ENCODE assay signal across 8 mouse cellular contexts in the genomic region with DNA sequence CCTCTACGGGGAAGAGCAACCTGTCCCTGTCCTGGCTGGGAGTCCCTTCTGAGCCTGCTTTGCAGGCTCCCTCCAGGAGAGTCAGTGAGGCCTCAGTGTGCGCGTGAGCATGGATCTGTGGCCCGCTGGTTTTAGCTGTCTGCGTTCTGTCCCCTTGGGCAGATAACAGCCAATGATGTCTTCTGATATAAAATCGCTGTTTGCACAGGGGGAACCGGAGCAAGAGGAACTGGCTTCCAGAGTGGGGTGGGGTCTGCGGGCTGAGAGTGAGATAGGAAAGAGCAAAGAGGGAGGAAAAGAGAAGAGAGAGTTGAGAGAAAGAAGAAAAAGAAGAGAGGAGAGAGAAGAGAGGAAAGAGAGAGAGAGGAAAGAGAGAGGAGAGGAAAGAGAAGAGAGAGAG. TPM values are rescaled to one million over a fixed set of nuclear protein-coding genes. Genes with fewer than 3 reads are reported as not detected.
DNase-seq lines count a peak whose midpoint lies in the region; ATAC-seq and TF ChIP-seq lines count a peak whose summit lies in the region.

No protein-coding gene starts in this region.

- H3K4me1 ChIP-seq in spleen, adult 2 months (ENCODE audit: control insufficient read depth, insufficient read depth, insufficient read length): peaks cover 7% of the 10 kb centered on the region; the same call in 1 of the 2 replicates
- H3K4me1 ChIP-seq in midbrain, postnatal 0 days (ENCODE audit: insufficient read depth, low read length): no peaks in the 10 kb centered on the region; the same call in 1 of the 2 replicates

- ATAC-seq in inflammation-experienced regulatory T-cells, adult 6 months: peak; percentile 1
- ATAC-seq in midbrain, postnatal 0 days (ENCODE audit: low FRiP score): no peak

- intact Hi-C loops in left cerebral cortex, postnatal 25 days (cut with DNase I): loop anchor here (5.0 to 10.0 kb wide), 2 partner anchors 388 to 430 kb away; no protein-coding TSS in a partner anchor

- TF ChIP-seq POLR2A in spleen, adult 2 months (IDR thresholded peaks at IDR 0.05; ENCODE audit: low read depth, low read length): no peak

- peak overlapping the region; percentile 81; the same call in 1 of the 2 replicates for H3K27ac ChIP-seq in spleen, adult 2 months (ENCODE audit: insufficient read depth, low read length)
- peak overlapping the region; percentile 82; the same call in 1 of the 2 replicates for H3K27ac ChIP-seq in midbrain, postnatal 0 days (ENCODE audit: low read depth, low read length)

- no peaks in the 10 kb centered on the region for H3K27me3 ChIP-seq in spleen, adult 2 months (ENCODE audit: control insufficient read depth, insufficient read depth, low read length)
- H3K27me3 ChIP-seq in midbrain, postnatal 0 days (ENCODE audit: insufficient read depth, low read length): no peaks in the 10 kb centered on the region

- peak overlapping the region; percentile 91 for H3K4me3 ChIP-seq in spleen, adult 2 months (ENCODE audit: extremely low read depth, insufficient read depth, insufficient read length)
- H3K4me3 ChIP-seq in midbrain, postnatal 0 days (ENCODE audit: low read depth, low read length): peak overlapping the region; percentile 81

- H3K4me2 ChIP-seq in midbrain, postnatal 0 days (ENCODE audit: low read depth, low read length, poor library complexity, severe bottlenecking): peak overlapping the region; percentile 95

- H3K9me3 ChIP-seq in midbrain, postnatal 0 days (ENCODE audit: low read length): no peaks in the 10 kb centered on the region

- peaks cover 17% of the 10 kb centered on the region for H3K36me3 ChIP-seq in spleen, adult 2 months (ENCODE audit: control insufficient read depth, insufficient read depth, low read length)
- H3K36me3 ChIP-seq in midbrain, postnatal 0 days (ENCODE audit: insufficient read depth, low read length): peaks cover 11% of the 10 kb centered on the region

- no peak for TF ChIP-seq CTCF in spleen, adult 2 months (IDR thresholded peaks at IDR 0.05; ENCODE audit: extremely low read depth, insufficient read depth, insufficient read length, insufficient replicate concordance)
- TF ChIP-seq CTCF in midbrain, postnatal 0 days (IDR thresholded peaks at IDR 0.05): no peak

- no peak for DNase-seq in spleen, adult 2 months (ENCODE audit: low read depth in 1 of 2, low spot score in 2 of 2)
- DNase-seq in spleen, postnatal 36 days (ENCODE audit: low spot score in 2 of 2): no peak
- peak; percentile 35 to 38 for DNase-seq in cerebellum, postnatal 25 days
- peak; percentile 24 for DNase-seq in midbrain, postnatal 0 days (ENCODE audit: low spot score)
- no peak for DNase-seq in embryo, embryonic 11 days
- no peak for DNase-seq in ovary, adult 18-20 months (ENCODE audit: low spot score)
- DNase-seq in left cerebral cortex, postnatal 25 days (ENCODE audit: low spot score in 2 of 2): no peak

- WGBS in spleen, adult 2 months: 23% methylated on average over 8 of the region's 8 CpGs
- WGBS in midbrain, postnatal 0 days: 14% methylated on average over 8 of the region's 8 CpGs

- peak overlapping the region; percentile 79 for H3K9ac ChIP-seq in midbrain, postnatal 0 days (replicated peaks; ENCODE audit: low read length, poor library complexity, severe bottlenecking)

RNA-seq across cellular contexts. Expression of a gene that starts 0.4 kb away (rescaled TPM):
- 22.6 and 24.7 TPM in 2 replicates for polyA plus RNA-seq in spleen, adult 2 months (2012; rRNA removed)
- 100 to 1,000 TPM; 204 to 343 (median 284) TPM for polyA plus RNA-seq in inflammation-experienced regulatory T-cells, adult 6 months (2017; shearing (Covaris generic))
- total RNA-seq in midbrain, postnatal 0 days (2014; rRNA removed): 18.4 and 23.3 TPM in 2 replicates
- polyA plus RNA-seq in midbrain, postnatal 0 days (2015; fragmentation: Nextera tagmentation; extraction: Ambion mirVana): 54.3 and 54.6 TPM in 2 replicates
- total RNA-seq in left cerebral cortex, postnatal 25 days (2021): 10 to 100 TPM; 28.3 to 30.0 TPM

RNA-seq across cellular contexts. Expression of a gene that starts 28.7 kb away (rescaled TPM):
- 94.2 and 155 TPM in 2 replicates for polyA plus RNA-seq in spleen, adult 2 months (2012; rRNA removed)
- 10 to 100 TPM; 20.9 to 25.6 (median 24.0) TPM for polyA plus RNA-seq in inflammation-experienced regulatory T-cells, adult 6 months (2017; shearing (Covaris generic))
- 183 and 185 TPM in 2 replicates for total RNA-seq in midbrain, postnatal 0 days (2014; rRNA removed)
- 51.4 and 62.5 TPM in 2 replicates for polyA plus RNA-seq in midbrain, postnatal 0 days (2015; fragmentation: Nextera tagmentation; extraction: Ambion mirVana)
- 100 to 1,000 TPM; 112 to 119 TPM for total RNA-seq in left cerebral cortex, postnatal 25 days (2021)

RNA-seq across cellular contexts. Expression of a gene that starts 43.6 kb away (rescaled TPM):
- 0.86 and 0.90 TPM in 2 replicates for polyA plus RNA-seq in spleen, adult 2 months (2012; rRNA removed)
- polyA plus RNA-seq in inflammation-experienced regulatory T-cells, adult 6 months (2017; shearing (Covaris generic)): 10 to 100 TPM in 2 of 3 experiments, 1 to 10 TPM in 1; 4.3 to 14.9 (median 14.6) TPM
- total RNA-seq in midbrain, postnatal 0 days (2014; rRNA removed): 11.0 and 13.4 TPM in 2 replicates
- 9.8 and 11.2 TPM in 2 replicates for polyA plus RNA-seq in midbrain, postnatal 0 days (2015; fragmentation: Nextera tagmentation; extraction: Ambion mirVana)
- total RNA-seq in left cerebral cortex, postnatal 25 days (2021): 10 to 100 TPM; 33.3 to 37.3 TPM

RNA-seq across cellular contexts. Expression of a gene that starts 58.4 kb away (rescaled TPM):
- polyA plus RNA-seq in spleen, adult 2 months (2012; rRNA removed): 75.4 and 94.8 TPM in 2 replicates
- polyA plus RNA-seq in inflammation-experienced regulatory T-cells, adult 6 months (2017; shearing (Covaris generic)): 10 to 100 TPM; 16.2 to 20.1 (median 18.2) TPM
- total RNA-seq in midbrain, postnatal 0 days (2014; rRNA removed): 206 and 222 TPM in 2 replicates
- 102 and 109 TPM in 2 replicates for polyA plus RNA-seq in midbrain, postnatal 0 days (2015; fragmentation: Nextera tagmentation; extraction: Ambion mirVana)
- total RNA-seq in left cerebral cortex, postnatal 25 days (2021): 100 to 1,000 TPM; 141 TPM

Comparison
In these comparisons a context has a peak if more than half of its experiments do, and no peak if none do; other contexts are left out.
1. DNase-seq: peak in cerebellum, postnatal 25 days (2 of 2) and midbrain, postnatal 0 days (single experiment); none in spleen, adult 2 months (0 of 2), spleen, postnatal 36 days (0 of 2), embryo, embryonic 11 days (single experiment), ovary, adult 18-20 months (single experiment) and left cerebral cortex, postnatal 25 days (0 of 2).